Mouse (Mus musculus) frontal cortex, postnatal 10 days (tissue): ENCODE results near the gene Slit3.

ENCODE experiments used
- DNase-seq, 2 experiments: peaks; one replicate each; pipeline ENCODE4 v3.0.0; 2022; ENCODE audit warnings: low spot score in 2 of 2, mixed read lengths in 1 of 2

Slit3 gene

DNA sequence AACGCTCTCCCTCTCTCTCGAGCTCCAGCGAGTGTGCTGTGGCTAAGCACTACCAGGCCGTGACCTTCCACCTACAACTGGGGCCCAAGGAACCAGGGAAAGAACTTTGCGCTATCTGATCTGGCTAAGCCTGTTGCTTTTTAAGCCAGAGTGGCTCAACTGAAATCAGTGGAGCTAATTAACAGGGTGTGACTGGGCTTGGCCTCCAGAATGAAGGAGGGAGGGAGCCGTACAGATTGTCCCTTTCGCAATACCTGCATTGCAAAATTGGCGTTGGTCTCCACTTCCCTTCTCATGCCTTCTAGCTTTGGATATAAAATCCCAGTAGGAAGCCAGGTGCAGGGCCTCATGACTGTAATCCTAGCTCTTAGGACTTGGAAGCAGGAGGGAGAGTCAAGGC, 629.6 kb downstream of the Slit3 start:
- DNase-seq: no peak

GRCm38 (mm10) chr11:35754906-35755418, 633.9 kb downstream of the Slit3 start:
- no peak for DNase-seq

GRCm38 (mm10) chr11:35755546-35755945, 634.5 kb downstream of the Slit3 start:
- no peak for DNase-seq

DNA sequence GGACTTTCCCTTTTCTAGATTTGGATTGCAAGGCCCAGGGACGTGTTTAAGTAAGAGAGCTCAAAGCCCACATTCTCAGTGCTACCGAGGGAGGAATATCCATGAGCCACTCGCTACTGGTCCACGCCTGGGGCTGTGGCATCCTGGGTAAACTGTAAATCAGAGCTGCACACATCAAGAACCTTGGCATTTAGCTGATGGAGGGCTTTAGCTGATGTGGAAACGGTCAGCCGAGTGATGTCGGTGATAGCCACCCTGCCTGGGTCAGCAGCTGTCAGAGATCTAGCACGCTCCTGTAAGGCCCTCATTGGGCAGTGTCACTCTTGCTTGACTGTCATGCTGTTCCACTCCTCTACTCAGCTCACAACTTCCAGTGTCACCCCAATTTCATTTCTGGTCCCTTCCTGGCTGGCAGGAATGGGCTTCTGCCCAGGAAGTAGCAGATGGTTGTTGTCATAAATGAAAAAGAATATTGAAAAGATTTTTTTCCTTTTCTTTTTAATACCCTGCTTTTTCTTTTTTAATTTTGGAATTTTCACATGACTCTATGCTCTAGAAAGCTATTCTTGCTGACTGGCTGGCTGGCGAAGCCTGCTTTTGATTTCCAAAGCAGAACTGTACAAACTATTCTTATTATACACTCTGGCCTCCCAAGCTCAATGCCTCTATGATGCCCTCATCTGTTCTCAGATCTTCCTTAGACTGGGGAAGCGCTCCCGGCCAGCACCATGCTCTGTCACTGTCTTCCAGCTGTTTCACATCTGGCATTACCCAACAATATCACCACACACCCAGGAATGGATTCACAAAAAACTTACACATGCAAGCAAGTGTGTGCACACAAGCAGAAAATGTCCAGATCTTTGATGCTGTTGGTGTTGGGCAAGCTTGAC, 635.6 kb downstream of the Slit3 start:
- no peak for DNase-seq
